Mouse (Mus musculus) hindbrain, embryonic 11.5 days (tissue): ENCODE measurements at regions not wholly inside any gene's neighbourhood (a gene's known extent, or its start where the extent isn't known, plus 50 kb on each side); places are given as distances from the start of the nearest gene placed in this dataset.

Experiments used
- ATAC-seq: fragments of 200-750 bp; cut with Nextera tagmentation; 2 replicates; pipeline ENCODE4 v1.8.0; 2017; ENCODE audit warnings: mild to moderate bottlenecking, moderate TSS enrichment, moderate library complexity; ENCODE audit not compliant: low FRiP score
- DNase-seq: peaks from one replicate; pipeline ENCODE4 v3.0.0-alpha.2; 2015; ENCODE audit warnings: low spot score
- H3K27ac ChIP-seq: fragments of 300-500 bp; sonication (generic); 2 replicates; pipeline ENCODE4 v1.5.1; 2014; ENCODE audit warnings: mild to moderate bottlenecking, low read depth, low read length
- H3K27me3 ChIP-seq: fragments of 300-500 bp; sonication (generic); 2 replicates; pipeline ENCODE4 v1.6.1; 2014; ENCODE audit warnings: mild to moderate bottlenecking, low read length, moderate library complexity, mixed read lengths; ENCODE audit not compliant: control insufficient read depth, insufficient read depth
- H3K36me3 ChIP-seq: fragments of 300-500 bp; sonication (generic); 2 replicates; pipeline ENCODE4 v1.6.1; 2014; ENCODE audit warnings: mild to moderate bottlenecking, low read length, moderate library complexity, mixed read lengths; ENCODE audit not compliant: control insufficient read depth, insufficient read depth
- H3K4me1 ChIP-seq: fragments of 300-500 bp; sonication (generic); replicated peaks from 2 replicates; pipeline ENCODE4 v1.6.1; 2014; ENCODE audit warnings: low read length, mixed read lengths; ENCODE audit not compliant: control insufficient read depth, insufficient read depth
- H3K4me2 ChIP-seq: fragments of 300-500 bp; sonication (generic); replicated peaks from 2 replicates; pipeline ENCODE4 v1.6.1; 2014; ENCODE audit warnings: mild to moderate bottlenecking, low read depth, low read length
- H3K4me3 ChIP-seq: fragments of 300-500 bp; sonication (generic); 2 replicates; pipeline ENCODE4 v1.5.1; 2014; ENCODE audit warnings: low read depth, low read length
- H3K9ac ChIP-seq: fragments of 300-500 bp; sonication (generic); 2 replicates; pipeline ENCODE4 v1.6.1; 2014; ENCODE audit warnings: low read depth, low read length
- H3K9me3 ChIP-seq: fragments of 300-500 bp; sonication (generic); 2 replicates; pipeline ENCODE4 v1.6.1; 2016; ENCODE audit warnings: low read length; ENCODE audit not compliant: control insufficient read depth
- WGBS: fragments of 180-500 bp; shearing (Covaris S2); extraction: QIAGEN DNeasy Blood & Tissue Kit; methylation state at CpG from one replicate; pipeline ENCODE4 v1.1.7; 2014; 5-methylcytosine and 5-hydroxymethylcytosine counted together

GRCm38 (mm10) chr19:14890241-14891089, 292.6 kb upstream of the Tle4 start:
- no peak overlapping the region for H3K9ac ChIP-seq
- peaks cover 11% of the 10 kb centered on the region for H3K4me1 ChIP-seq
- no peaks in the 10 kb centered on the region for H3K9me3 ChIP-seq
- H3K36me3 ChIP-seq, result no peaks in the 10 kb centered on the region
- WGBS, result 1% methylated on average over 21 of the region's 21 CpGs
- no peak overlapping the region for H3K4me3 ChIP-seq
- DNase-seq, result peak; percentile 84
- H3K27ac ChIP-seq, result peak overlapping the region; percentile 61
- peak; percentile 94 for ATAC-seq
- H3K4me2 ChIP-seq, result peak overlapping the region; percentile 31
- H3K27me3 ChIP-seq, result 0 out of 2 replicates have a peak, but pooled peaks cover 3% of the 10 kb centered on the region

GRCm38 (mm10) chr19:14889794-14890193, 291.9 kb upstream of the Tle4 start:
- Histone ChIP-seq H3K4me3 (no peak overlapping the region), H3K36me3 (no peaks in the 10 kb centered on the region), H3K9me3 (no peaks in the 10 kb centered on the region), H3K4me2 (peak overlapping the region; percentile 31), H3K27me3 (0 out of 2 replicates have a peak, but pooled peaks cover 3% of the 10 kb centered on the region), H3K27ac (peak overlapping the region; percentile 61), H3K4me1 (peaks cover 11% of the 10 kb centered on the region), H3K9ac (no peak overlapping the region)
- DNase-seq, result no peak
- ATAC-seq, result peak; percentile 6
- WGBS, result 24% methylated on average over 3 of the region's 3 CpGs

- DNase-seq (peak; percentile 14), ATAC-seq (peak; percentile 40; the same call in 1 of the 2 replicates)
- Histone ChIP-seq H3K36me3 (no peaks in the 10 kb centered on the region), H3K4me1 (peaks cover 3% of the 10 kb centered on the region; the same call in 1 of the 2 replicates), H3K4me3 (no peak overlapping the region), H3K27me3 (no peaks in the 10 kb centered on the region), H3K27ac (no peak overlapping the region), H3K4me2 (no peak overlapping the region), H3K9me3 (no peaks in the 10 kb centered on the region), H3K9ac (no peak overlapping the region)
- WGBS, result 41% methylated on average over 8 of the region's 8 CpGs
Observed at GRCm38 (mm10) chr19:14883707-14884421, 286.0 kb upstream of the Tle4 start.

- no peaks in the 10 kb centered on the region for H3K27me3 ChIP-seq
- no peak overlapping the region for H3K4me2 ChIP-seq
- DNase-seq (no peak), ATAC-seq (no peak)
- no peaks in the 10 kb centered on the region for H3K36me3 ChIP-seq
- no peak overlapping the region for H3K9ac ChIP-seq
- H3K9me3 ChIP-seq, result no peaks in the 10 kb centered on the region
- H3K4me1 ChIP-seq, result no peaks in the 10 kb centered on the region
- WGBS, result 86% methylated on average over 4 of the region's 4 CpGs
- H3K4me3 ChIP-seq, result no peak overlapping the region
- no peak overlapping the region for H3K27ac ChIP-seq
Observed at GRCm38 (mm10) chr19:14880818-14881217, 283.0 kb upstream of the Tle4 start.

GRCm38 (mm10) chr19:14873986-14874385, 276.1 kb upstream of the Tle4 start:
- ATAC-seq (no peak), DNase-seq (no peak)
- Histone ChIP-seq H3K27me3 (no peaks in the 10 kb centered on the region), H3K9ac (no peak overlapping the region), H3K9me3 (no peaks in the 10 kb centered on the region), H3K36me3 (no peaks in the 10 kb centered on the region), H3K4me1 (0 out of 2 replicates have a peak, but pooled peaks cover 4% of the 10 kb centered on the region), H3K4me2 (no peak overlapping the region), H3K4me3 (no peak overlapping the region), H3K27ac (no peak overlapping the region)
- 95% methylated on average over 1 of the region's 1 CpGs for WGBS

GRCm38 (mm10) chr19:14871178-14871867, 273.5 kb upstream of the Tle4 start:
- 9% methylated on average over 7 of the region's 7 CpGs for WGBS
- Histone ChIP-seq H3K27me3 (no peaks in the 10 kb centered on the region), H3K27ac (peak overlapping the region; percentile 24; the same call in 1 of the 2 replicates), H3K9ac (no peak overlapping the region), H3K4me1 (0 out of 2 replicates have a peak, but pooled peaks cover 4% of the 10 kb centered on the region), H3K36me3 (no peaks in the 10 kb centered on the region), H3K9me3 (no peaks in the 10 kb centered on the region), H3K4me3 (no peak overlapping the region), H3K4me2 (no peak overlapping the region)
- DNase-seq (peak; percentile 52), ATAC-seq (peak; percentile 93)

- DNase-seq (no peak), ATAC-seq (no peak)
- H3K9ac ChIP-seq, result no peak overlapping the region
- H3K4me3 ChIP-seq, result no peak overlapping the region
- no peak overlapping the region for H3K4me2 ChIP-seq
- no peaks in the 10 kb centered on the region for H3K4me1 ChIP-seq
- H3K9me3 ChIP-seq, result no peaks in the 10 kb centered on the region
- no peak overlapping the region for H3K27ac ChIP-seq
- H3K27me3 ChIP-seq, result no peaks in the 10 kb centered on the region
- H3K36me3 ChIP-seq, result no peaks in the 10 kb centered on the region
- 45% methylated on average over 13 of the region's 13 CpGs for WGBS
Observed at GRCm38 (mm10) chr19:14862654-14863468, 265.0 kb upstream of the Tle4 start.

- Histone ChIP-seq H3K9ac (no peak overlapping the region), H3K9me3 (no peaks in the 10 kb centered on the region), H3K4me1 (no peaks in the 10 kb centered on the region), H3K27me3 (no peaks in the 10 kb centered on the region), H3K4me3 (no peak overlapping the region), H3K4me2 (no peak overlapping the region), H3K27ac (no peak overlapping the region), H3K36me3 (no peaks in the 10 kb centered on the region)
- WGBS, result 75% methylated on average over 2 of the region's 2 CpGs
- ATAC-seq (no peak), DNase-seq (no peak)
Observed at GRCm38 (mm10) chr19:14855036-14855435, 257.2 kb upstream of the Tle4 start.
